Mouse (Mus musculus): Measurements from ENCODE around the gene Nop9. TPM values are rescaled to one million over a fixed set of nuclear protein-coding genes. Genes with fewer than 3 reads are reported as not detected.

The Nop9 gene
- polyA plus RNA-seq, 1 experiment from 2014 or later = 26.2 TPM

GRCm38 (mm10) chr14:55763166-55763565 lies 17.7 kb downstream of the Nop9 start:
- no peak overlapping the region for H3K4me3 ChIP-seq (replicated peaks; ENCODE audit: low read depth, low read length)
- peak overlapping the region; percentile 52 for H3K27ac ChIP-seq
- no peaks in the 10 kb centered on the region for H3K9me3 ChIP-seq (replicated peaks; ENCODE audit: low read length)
- H3K4me2 ChIP-seq (ENCODE audit: low read length) = peak overlapping the region; percentile 81; the same call in 1 of the 2 replicates
- peaks cover 25% of the 10 kb centered on the region for H3K4me1 ChIP-seq (replicated peaks; ENCODE audit: insufficient read depth, low read length)
- WGBS = 47% methylated on average over 7 of the region's 7 CpGs
- DNase-seq (ENCODE audit: low spot score) = no peak
- 0 out of 2 replicates have a peak, but pooled peaks cover 14% of the 10 kb centered on the region for H3K27me3 ChIP-seq (ENCODE audit: insufficient read depth, low read length)
- no peak overlapping the region for H3K9ac ChIP-seq (ENCODE audit: low read depth, low read length)
- H3K36me3 ChIP-seq (ENCODE audit: insufficient read depth, low read length) = no peaks in the 10 kb centered on the region
- ATAC-seq (replicated peaks; ENCODE audit: low FRiP score, low read depth) = no peak
- TF ChIP-seq CTCF (IDR thresholded peaks at IDR 0.05; ENCODE audit: low read depth) = no peak

GRCm38 (mm10) chr14:55765696-55766095 lies 20.2 kb downstream of the Nop9 start, which contains the start of gene Ltb4r1:
Ltb4r1 (plus strand) TSS chr14:55765962.
- DNase-seq (ENCODE audit: low spot score) (no peak), ATAC-seq (replicated peaks; ENCODE audit: low FRiP score, low read depth) (no peak)
- no peak within 1 kb of the TSS for H3K4me3 ChIP-seq (replicated peaks; ENCODE audit: low read depth, low read length)
- no peak for TF ChIP-seq CTCF (IDR thresholded peaks at IDR 0.05; ENCODE audit: low read depth)
- H3K9ac ChIP-seq (ENCODE audit: low read depth, low read length) = no peak within 1 kb of the TSS
- H3K4me2 ChIP-seq (ENCODE audit: low read length) = no peak within 1 kb of the TSS
- no peaks in the 10 kb centered on the region for H3K9me3 ChIP-seq (replicated peaks; ENCODE audit: low read length)
- WGBS = 68% methylated on average over 4 of the region's 4 CpGs
- 0 out of 2 replicates have a peak, but pooled peaks cover 14% of the 10 kb centered on the region for H3K27me3 ChIP-seq (ENCODE audit: insufficient read depth, low read length)
- peaks cover 22% of the 10 kb centered on the region for H3K4me1 ChIP-seq (replicated peaks; ENCODE audit: insufficient read depth, low read length)
- no peak within 1 kb of the TSS for H3K27ac ChIP-seq
- H3K36me3 ChIP-seq (ENCODE audit: insufficient read depth, low read length) = no peaks in the 10 kb centered on the region

GRCm38 (mm10) chr14:55767519-55768414 lies 22.3 kb downstream of the Nop9 start:
- no peak overlapping the region for H3K27ac ChIP-seq
- 11% methylated on average over 52 of the region's 52 CpGs for WGBS

GRCm38 (mm10) chr14:55768555-55768954 lies 23.1 kb downstream of the Nop9 start:
- Histone ChIP-seq H3K4me1 (replicated peaks; ENCODE audit: insufficient read depth, low read length) (0 out of 2 replicates have a peak, but pooled peaks cover 4% of the 10 kb centered on the region), H3K9me3 (replicated peaks; ENCODE audit: low read length) (no peaks in the 10 kb centered on the region), H3K4me3 (replicated peaks; ENCODE audit: low read depth, low read length) (no peak overlapping the region), H3K4me2 (ENCODE audit: low read length) (no peak overlapping the region), H3K36me3 (ENCODE audit: insufficient read depth, low read length) (no peaks in the 10 kb centered on the region), H3K27ac (no peak overlapping the region), H3K27me3 (ENCODE audit: insufficient read depth, low read length) (0 out of 2 replicates have a peak, but pooled peaks cover 4% of the 10 kb centered on the region), H3K9ac (ENCODE audit: low read depth, low read length) (0 out of 2 replicates have a peak overlapping the region, but pooled peaks have one; percentile 45)
- no peak for TF ChIP-seq CTCF (IDR thresholded peaks at IDR 0.05; ENCODE audit: low read depth)
- DNase-seq (ENCODE audit: low spot score) (no peak), ATAC-seq (replicated peaks; ENCODE audit: low FRiP score, low read depth) (no peak)
- 86% methylated on average over 6 of the region's 6 CpGs for WGBS

More at GRCm38 (mm10) chr14:55767519-55768414, 22.3 kb downstream of the Nop9 start:
- peak overlapping the region; percentile 20; the same call in 1 of the 2 replicates for H3K4me3 ChIP-seq (replicated peaks; ENCODE audit: low read depth, low read length)
- ATAC-seq (replicated peaks; ENCODE audit: low FRiP score, low read depth) (peak; percentile 77), DNase-seq (ENCODE audit: low spot score) (peak; percentile 70)
- no peaks in the 10 kb centered on the region for H3K9me3 ChIP-seq (replicated peaks; ENCODE audit: low read length)
- H3K36me3 ChIP-seq (ENCODE audit: insufficient read depth, low read length) = no peaks in the 10 kb centered on the region
- H3K27me3 ChIP-seq (ENCODE audit: insufficient read depth, low read length) = 0 out of 2 replicates have a peak, but pooled peaks cover 4% of the 10 kb centered on the region
- peak overlapping the region; percentile 45 for H3K9ac ChIP-seq (ENCODE audit: low read depth, low read length)
- H3K4me1 ChIP-seq (replicated peaks; ENCODE audit: insufficient read depth, low read length) = 0 out of 2 replicates have a peak, but pooled peaks cover 10% of the 10 kb centered on the region
- peak overlapping the region; percentile 68 for H3K4me2 ChIP-seq (ENCODE audit: low read length)
- TF ChIP-seq CTCF (IDR thresholded peaks at IDR 0.05; ENCODE audit: low read depth) = peak; percentile 68

- Histone ChIP-seq H3K4me3 (replicated peaks; ENCODE audit: low read depth, low read length) (no peak overlapping the region), H3K4me2 (ENCODE audit: low read length) (no peak overlapping the region), H3K9ac (ENCODE audit: low read depth, low read length) (no peak overlapping the region), H3K27me3 (ENCODE audit: insufficient read depth, low read length) (0 out of 2 replicates have a peak, but pooled peaks cover 4% of the 10 kb centered on the region), H3K27ac (no peak overlapping the region), H3K4me1 (replicated peaks; ENCODE audit: insufficient read depth, low read length) (0 out of 2 replicates have a peak, but pooled peaks cover 4% of the 10 kb centered on the region), H3K9me3 (replicated peaks; ENCODE audit: low read length) (no peaks in the 10 kb centered on the region), H3K36me3 (ENCODE audit: insufficient read depth, low read length) (no peaks in the 10 kb centered on the region)
- DNase-seq (ENCODE audit: low spot score) (no peak), ATAC-seq (replicated peaks; ENCODE audit: low FRiP score, low read depth) (no peak)
- 82% methylated on average over 16 of the region's 16 CpGs for WGBS
- TF ChIP-seq CTCF (IDR thresholded peaks at IDR 0.05; ENCODE audit: low read depth) = no peak
Observed at GRCm38 (mm10) chr14:55769087-55769703, 23.7 kb downstream of the Nop9 start.

- Histone ChIP-seq H3K27me3 (ENCODE audit: insufficient read depth, low read length) (no peaks in the 10 kb centered on the region), H3K4me3 (replicated peaks; ENCODE audit: low read depth, low read length) (no peak overlapping the region), H3K36me3 (ENCODE audit: insufficient read depth, low read length) (no peaks in the 10 kb centered on the region), H3K4me2 (ENCODE audit: low read length) (no peak overlapping the region), H3K9me3 (replicated peaks; ENCODE audit: low read length) (no peaks in the 10 kb centered on the region), H3K4me1 (replicated peaks; ENCODE audit: insufficient read depth, low read length) (no peaks in the 10 kb centered on the region; the same call in 1 of the 2 replicates), H3K27ac (no peak overlapping the region), H3K9ac (ENCODE audit: low read depth, low read length) (no peak overlapping the region)
- ATAC-seq (replicated peaks; ENCODE audit: low FRiP score, low read depth) = no peak
- WGBS = 63% methylated on average over 7 of the region's 7 CpGs
- DNase-seq (ENCODE audit: low spot score) = no peak
- TF ChIP-seq CTCF (IDR thresholded peaks at IDR 0.05; ENCODE audit: low read depth) = no peak
Observed at GRCm38 (mm10) chr14:55776711-55777110, 31.2 kb downstream of the Nop9 start.
